Mouse (Mus musculus) cerebellum, adult 9-11 months (tissue): ENCODE data around the gene Shisa5.

Experiments
- DNase-seq: peaks from one replicate; pipeline ENCODE4 v3.0.0; 2022

Shisa5 gene

DNA sequence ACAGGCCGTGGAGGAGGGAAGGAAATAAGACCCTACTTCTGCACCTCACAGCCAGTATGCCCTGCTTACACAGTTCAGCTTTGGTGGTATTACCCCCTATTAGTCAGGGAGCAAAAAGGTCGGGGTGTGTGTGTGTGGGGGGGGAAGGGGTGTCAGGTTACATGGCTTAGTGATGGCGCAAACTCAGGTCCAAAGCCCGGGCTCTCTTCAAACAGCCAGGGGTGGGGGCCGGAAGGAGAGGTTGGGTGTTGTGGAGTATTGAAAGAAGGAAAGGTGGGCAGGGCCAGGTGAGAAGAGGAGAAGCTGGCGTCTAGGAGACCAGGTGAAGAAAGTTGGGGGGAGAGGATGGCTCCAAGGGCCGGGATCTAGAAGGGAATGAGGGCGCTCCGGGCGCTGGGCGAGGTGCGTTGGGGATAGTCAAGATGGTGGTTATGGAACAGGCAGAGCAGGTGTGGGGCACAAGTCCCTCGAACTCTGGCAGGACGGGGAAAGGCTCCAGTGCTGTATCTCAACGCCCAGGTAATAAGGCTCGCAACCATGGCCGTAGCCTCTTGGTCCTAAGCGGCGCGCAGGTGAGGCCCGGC, 56.3 kb downstream of the Shisa5 start:
- DNase-seq, result no peak

DNA sequence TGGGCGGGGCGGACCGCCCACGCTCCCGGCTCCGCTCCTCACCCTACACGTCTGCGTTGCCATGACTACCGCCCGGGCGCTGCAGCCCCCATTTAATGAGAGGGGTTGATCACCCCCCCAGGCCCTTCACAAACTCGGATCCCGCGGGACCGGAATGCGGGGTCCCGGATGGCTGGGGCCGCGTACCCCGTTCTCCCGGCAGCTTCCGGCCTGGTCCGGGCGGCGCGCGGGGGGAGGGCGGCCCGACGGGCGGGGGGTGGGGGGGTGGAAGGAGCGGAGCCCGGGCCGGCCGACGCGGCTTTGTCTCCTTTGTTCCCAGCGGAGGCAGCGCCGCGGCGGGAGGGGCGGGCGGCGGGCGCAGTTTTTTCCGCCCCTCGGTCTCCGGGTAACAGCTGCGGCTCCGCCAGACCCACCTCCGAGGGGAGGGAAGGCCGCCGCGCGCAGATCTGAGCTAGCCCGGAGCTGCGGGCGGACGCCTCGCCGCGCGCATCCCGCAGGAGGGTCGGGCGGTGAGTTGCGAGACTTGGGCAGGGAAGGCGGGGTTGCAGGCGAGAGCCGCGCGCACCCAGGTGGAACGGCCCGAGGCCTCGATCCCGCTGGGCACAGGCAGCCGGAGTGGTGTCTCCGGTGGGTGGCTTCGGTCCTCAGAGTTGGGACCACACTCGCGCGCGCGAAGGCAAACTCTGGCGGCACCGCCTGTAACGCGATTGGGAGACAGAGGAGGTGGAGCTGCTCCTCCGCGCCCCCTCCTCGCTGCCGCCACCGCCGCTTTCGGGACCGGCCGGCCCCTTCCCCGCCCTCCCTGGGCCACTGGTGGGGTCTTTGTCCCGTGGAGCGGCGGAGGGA, 57.0 kb downstream of the Shisa5 start, which contains the start of gene Plxnb1:
Gene Plxnb1, plus strand, starts transcription at position 253 of the 846 bp plus-strand sequence.
- DNase-seq, result peak; percentile 65

DNA sequence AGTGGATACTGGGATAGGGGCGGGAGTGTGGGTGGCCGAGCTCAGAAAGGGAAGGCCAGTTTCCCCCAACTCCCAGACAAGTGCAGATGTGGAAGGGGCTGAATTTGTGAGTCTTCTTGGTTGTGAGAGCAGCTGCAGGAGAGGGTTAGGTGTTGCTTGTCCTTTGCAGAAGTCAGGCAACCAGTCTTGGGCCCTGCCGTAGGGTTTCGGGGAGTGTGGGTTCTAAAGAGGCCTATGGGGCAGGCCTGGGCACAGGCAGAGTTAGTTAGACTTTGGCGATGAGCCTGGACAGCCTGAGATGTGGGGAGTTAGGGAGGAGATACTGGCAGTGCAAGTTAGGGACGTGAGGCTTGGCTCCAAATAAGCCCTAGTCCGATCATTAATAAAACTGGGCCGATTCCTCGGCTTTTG, 57.9 kb downstream of the Shisa5 start:
- DNase-seq, result peak; percentile 42

DNA sequence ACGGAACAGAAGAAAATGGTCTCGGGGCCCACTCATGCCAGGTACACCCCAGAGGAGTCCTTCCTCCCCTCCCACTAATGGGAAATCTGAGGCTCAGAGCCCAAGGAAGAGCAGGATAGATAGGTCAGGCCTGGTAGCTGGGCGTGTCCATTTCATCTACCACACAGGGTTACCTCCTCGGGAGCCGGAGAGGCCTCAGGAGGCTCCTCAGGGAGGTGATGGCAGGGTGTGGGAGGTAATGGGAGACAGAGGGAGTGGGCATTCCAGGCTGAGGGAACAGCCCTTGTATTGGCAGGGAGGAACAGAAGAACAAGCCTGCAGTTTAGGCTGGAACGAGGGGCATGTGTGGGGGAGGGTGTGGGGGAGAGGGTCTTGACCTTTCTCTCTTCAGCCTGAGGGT, 58.5 kb downstream of the Shisa5 start:
- DNase-seq, result no peak

DNA sequence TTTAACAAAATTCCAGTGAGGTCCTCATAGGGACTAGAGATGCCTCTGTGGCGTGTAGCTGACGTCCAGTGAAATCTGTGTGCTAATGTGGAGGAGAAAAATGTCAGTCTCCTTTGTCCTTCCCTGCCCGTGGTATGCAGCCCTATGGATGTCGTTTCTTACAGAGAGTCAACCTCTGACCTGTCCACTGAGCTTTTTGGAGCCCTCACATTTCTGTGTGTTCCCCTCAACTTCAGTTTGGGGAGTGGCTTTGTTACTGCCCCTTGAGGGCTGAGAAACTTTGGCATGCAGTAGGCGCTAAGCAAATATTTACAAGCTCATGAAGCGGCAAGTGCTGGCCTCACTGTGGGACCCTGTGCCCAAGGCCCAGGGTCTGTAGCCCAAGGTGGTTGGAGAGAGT, 58.9 kb downstream of the Shisa5 start:
- DNase-seq, result no peak

DNA sequence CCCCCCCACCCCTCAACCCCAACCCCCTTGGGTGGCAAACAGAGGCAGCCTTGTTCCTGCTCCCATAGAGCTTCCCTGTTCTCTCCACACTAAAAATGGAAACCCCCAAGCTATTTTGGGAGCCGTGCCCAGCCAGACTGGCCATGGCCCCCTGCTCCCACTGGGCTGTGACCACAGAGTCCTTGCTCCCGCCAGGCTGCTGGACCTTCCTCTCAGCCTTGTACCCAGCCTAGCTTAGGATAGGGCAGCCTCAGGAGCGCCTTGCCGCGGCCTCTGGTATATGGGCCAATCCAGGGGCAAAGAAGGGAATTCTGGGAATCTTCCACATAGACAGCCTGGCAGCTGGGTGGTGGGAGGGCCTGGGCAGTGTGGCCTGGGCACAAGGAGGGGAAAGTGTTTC, 59.5 kb downstream of the Shisa5 start:
- DNase-seq, result peak; percentile 72

DNA sequence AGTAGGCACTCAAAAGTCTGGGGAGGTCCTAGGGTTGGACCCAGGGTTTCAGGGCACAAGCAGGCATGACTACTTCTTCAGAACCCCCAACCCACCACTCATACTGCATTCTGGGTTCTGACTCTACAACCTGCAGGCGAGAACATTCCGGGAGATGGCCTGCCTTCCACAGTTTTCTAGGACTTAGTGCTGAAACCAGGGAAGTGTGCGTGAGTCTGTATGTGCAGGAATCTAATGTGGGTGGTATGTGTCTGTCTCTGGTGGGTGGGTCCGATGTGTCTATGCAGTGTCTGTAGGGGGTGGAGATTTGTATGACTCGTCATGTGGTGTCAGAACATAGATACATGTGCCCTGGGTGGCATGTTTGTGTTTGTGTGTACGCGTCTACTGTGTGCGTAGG, 60.0 kb downstream of the Shisa5 start:
- DNase-seq, result no peak

DNA sequence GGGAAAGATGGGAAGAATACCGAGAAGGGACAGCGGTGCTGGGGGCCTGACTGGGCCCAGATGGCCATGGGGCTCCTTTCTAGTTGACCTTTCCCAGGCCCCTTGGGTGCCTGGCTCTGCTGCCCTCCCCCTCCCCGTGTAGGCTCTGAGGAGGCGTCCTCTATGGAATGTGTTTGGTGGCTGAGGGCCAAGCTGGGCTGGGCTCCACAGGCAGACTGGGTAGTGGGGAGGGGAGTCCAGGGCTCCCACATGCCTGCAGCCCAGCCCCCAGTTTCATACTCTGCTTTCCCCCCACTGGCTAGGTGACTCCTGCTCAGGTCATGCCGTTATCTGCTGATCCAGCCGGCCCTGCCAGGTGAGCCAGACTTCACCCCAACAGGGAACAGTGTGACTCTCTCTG, 60.6 kb downstream of the Shisa5 start:
- no peak for DNase-seq

DNA sequence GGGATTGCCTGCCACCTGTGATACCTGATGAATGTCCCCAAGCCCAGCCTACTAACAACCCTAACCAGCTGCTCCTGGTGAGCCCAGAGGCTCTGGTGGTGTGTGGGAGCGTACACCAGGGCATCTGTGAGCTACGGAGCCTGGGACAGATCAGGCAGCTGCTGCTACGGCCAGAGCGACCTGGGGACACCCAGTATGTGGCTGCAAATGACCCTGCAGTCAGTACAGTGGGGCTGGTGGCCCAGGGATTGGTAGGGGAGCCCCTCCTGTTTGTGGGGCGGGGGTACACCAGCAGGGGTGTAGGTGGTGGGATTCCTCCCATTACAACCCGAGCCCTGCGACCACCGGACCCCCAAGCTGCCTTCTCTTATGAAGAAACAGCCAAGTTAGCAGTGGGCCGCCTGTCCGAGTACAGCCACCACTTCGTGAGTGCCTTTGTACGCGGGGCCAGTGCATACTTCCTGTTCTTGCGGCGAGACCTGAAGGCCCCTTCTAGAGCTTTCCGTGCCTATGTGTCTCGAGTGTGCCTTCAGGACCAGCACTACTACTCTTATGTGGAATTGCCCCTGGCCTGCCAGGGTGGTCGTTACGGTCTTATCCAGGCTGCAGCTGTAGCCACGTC, 62.1 kb downstream of the Shisa5 start:
- no peak for DNase-seq

DNA sequence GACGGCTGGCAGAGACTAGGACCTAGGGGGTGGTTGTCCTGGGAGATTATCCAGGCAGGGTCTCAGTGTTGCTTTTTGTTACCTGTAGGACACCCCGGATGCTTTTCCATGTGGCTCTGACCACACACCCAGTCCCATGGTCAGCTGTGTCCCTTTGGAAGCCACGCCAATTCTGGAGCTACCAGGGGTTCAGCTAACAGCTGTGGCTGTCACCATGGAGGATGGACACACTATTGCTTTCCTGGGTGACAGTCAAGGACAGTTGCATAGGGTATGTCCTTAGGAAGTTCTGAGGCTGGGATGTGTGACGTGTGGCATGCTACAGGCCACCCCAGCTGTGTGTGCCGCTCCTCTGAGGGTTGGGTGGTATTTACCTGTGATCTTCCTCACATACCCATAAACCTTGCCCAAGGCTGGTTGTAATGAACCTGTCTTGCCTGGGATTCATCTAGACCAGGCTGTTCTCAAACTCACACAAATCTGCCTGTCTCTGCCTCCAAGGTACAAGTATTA, 63.6 kb downstream of the Shisa5 start:
- DNase-seq, result no peak

DNA sequence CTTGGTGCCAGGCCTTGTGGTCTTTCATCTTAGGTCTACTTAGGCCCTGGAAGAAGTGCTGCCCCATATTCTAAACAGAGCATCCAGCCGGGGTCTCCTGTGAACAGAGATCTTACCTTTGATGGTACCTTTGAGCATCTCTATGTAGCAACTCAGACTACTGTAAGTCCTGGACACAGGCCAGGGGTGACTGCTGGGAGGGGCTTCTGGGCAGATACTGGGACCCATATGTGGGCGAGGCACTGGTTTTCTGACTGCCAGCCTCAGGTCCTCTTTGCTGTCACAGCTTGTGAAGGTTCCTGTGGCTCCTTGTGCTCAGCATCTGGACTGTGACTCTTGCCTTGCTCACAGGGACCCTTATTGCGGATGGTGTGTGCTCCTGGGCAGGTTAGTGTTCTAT, 64.2 kb downstream of the Shisa5 start:
- no peak for DNase-seq

DNA sequence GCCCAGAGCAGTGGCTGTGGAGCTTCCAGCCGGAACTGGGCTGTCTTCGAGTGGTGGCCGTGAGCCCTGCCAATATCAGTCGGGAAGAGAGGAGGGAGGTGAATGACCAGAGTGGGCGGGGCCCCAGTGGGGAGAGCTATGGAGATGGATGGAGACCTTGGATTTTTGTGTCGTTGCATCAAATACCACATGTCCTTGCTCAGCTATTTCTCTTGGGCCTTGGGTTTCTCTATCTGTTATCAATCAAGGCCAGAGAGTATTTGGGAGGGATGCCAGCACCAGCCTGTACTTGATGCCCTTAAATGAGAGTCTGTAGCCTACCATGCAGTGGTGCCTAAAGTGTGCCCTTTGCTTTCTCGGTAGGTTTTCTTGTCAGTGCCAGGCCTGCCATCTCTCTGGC, 64.9 kb downstream of the Shisa5 start:
- DNase-seq, result no peak

DNA sequence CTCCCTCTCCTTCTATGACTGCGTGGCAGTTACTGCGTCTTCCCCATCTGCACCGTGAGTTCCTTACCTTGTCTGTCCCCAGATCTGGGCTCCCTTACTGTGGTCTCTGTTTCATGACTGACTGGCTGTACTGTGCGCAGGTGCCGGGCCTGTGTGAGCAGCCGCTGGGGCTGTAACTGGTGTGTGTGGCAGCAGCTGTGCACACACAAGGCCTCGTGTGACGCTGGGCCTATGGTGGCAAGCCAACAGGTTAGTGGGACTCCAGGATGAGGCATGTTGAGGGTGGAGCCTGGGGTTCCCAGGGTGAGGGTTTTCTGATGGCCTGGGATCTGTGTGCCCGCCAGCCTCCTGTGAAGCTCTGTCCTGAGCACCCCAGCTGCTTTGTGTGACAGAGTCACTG, 65.7 kb downstream of the Shisa5 start:
- DNase-seq, result no peak

DNA sequence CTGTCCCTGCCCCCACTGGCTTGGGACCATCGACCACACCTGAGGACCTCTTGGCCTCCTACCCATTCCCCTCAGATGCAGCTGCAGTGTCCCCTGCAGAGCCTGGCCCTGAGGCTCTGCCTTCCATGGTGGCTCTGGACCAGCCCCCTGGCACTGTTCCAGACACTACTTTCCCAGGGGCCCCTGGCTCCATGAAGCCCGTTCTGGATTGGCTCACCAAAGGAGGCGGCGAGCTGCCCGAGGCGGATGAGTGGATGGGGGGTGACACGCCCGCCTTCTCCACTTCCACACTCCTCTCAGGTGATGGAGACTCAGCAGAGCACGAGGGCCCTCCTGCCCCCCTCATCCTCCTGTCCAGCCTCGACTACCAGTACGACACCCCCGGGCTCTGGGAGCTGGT, 66.6 kb downstream of the Shisa5 start:
- no peak for DNase-seq

DNA sequence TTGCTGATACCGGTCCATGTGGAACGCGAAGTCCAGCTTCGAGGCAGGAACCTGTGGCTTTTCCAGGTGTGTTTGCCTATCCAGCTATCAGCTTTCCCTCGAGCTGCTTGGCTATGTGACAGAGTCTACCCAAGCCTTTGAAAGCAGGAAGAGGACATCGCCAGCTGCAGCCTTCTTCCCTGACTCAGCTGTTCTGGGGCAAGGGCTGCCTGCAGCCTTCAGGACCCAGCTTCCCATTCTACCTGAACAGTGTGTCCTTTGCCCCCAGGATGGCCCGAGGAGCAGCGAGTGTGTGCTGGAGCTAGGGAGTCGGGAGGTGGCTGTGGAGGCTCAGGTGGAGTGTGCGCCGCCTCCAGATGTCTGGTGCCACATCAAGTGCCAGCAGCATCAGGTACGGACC, 67.3 kb downstream of the Shisa5 start:
- DNase-seq, result no peak

DNA sequence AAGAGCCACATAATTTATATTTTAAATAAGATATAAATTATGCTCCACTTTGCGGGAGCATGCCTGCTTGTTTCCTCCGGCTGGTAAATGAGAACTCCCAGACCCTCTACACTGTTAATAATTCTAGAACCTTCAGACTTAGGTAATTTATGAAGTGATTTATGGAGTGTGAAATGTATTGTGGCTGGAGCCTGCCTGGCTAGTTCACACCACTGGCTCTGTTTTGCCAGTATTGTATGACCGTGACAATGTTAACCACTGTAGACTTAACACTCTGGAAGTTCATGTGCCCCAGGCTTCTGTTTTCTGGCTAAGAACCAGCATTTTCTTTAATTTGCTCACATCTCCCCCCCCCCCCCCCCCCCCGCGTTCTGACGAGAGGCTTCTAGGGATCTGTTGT, 69.0 kb downstream of the Shisa5 start:
- DNase-seq, result no peak
